Mouse (Mus musculus): Measurements from ENCODE around the gene Gpr160. TPM values are rescaled to one million over a fixed set of nuclear protein-coding genes. Genes with fewer than 3 reads are reported as not detected.
A peak's percentile ranks its signal among the peaks of the same experiment; 100 is the strongest.
"Not testable (repeated sequence)": the region's sequence is repeated elsewhere in the genome, so short reads cannot be mapped to it uniquely, and the experiment has no call there.

Gpr160 gene
- polyA plus RNA-seq (2016; fragmentation: Nextera tagmentation; extraction: Ambion mirVana): 2.6 and 2.8 TPM in 2 replicates

- peak; percentile 68 for ATAC-seq (ENCODE audit: low FRiP score, low read depth)
- Histone ChIP-seq H3K4me3 (peak within 1 kb of the TSS; percentile 61), H3K27ac (replicated peaks) (no peak within 1 kb of the TSS), H3K36me3 (no peaks in the 10 kb centered on the region), H3K9me3 (no peaks in the 10 kb centered on the region), H3K27me3 (peaks cover 31% of the 10 kb centered on the region), H3K4me2 (replicated peaks) (peak within 1 kb of the TSS; percentile 98), H3K9ac (replicated peaks) (peak within 1 kb of the TSS; percentile 62), H3K4me1 (peaks cover 7% of the 10 kb centered on the region)
- under 1% methylated on average over 74 of the region's 75 CpGs for WGBS
These were observed at the start of gene Gpr160 for GRCm38 (mm10) chr3:30855604-30856458. Gene Gpr160, plus strand, starts transcription at chr3:30855950.

- Histone ChIP-seq H3K4me2 (replicated peaks) (no peak overlapping the region), H3K9ac (replicated peaks) (no peak overlapping the region), H3K9me3 (no peaks in the 10 kb centered on the region), H3K4me1 (no peaks in the 10 kb centered on the region), H3K27me3 (no peaks in the 10 kb centered on the region), H3K36me3 (peaks cover 44% of the 10 kb centered on the region), H3K4me3 (no peak overlapping the region), H3K27ac (replicated peaks) (no peak overlapping the region)
- no peak for ATAC-seq (ENCODE audit: low FRiP score, low read depth)
- WGBS: 74% methylated on average over 3 of the region's 3 CpGs
These were observed 42.9 kb upstream of the Gpr160 start for GRCm38 (mm10) chr3:30812881-30813280.

GRCm38 (mm10) chr3:30818630-30819125 lies 37.1 kb upstream of the Gpr160 start:
- Histone ChIP-seq H3K4me2 (replicated peaks) (no peak overlapping the region), H3K27me3 (no peaks in the 10 kb centered on the region), H3K27ac (replicated peaks) (no peak overlapping the region), H3K4me3 (no peak overlapping the region), H3K4me1 (no peaks in the 10 kb centered on the region), H3K36me3 (peaks cover 56% of the 10 kb centered on the region), H3K9me3 (no peaks in the 10 kb centered on the region), H3K9ac (replicated peaks) (no peak overlapping the region)
- no peak for ATAC-seq (ENCODE audit: low FRiP score, low read depth)
- 96% methylated on average over 16 of the region's 16 CpGs for WGBS

DNA sequence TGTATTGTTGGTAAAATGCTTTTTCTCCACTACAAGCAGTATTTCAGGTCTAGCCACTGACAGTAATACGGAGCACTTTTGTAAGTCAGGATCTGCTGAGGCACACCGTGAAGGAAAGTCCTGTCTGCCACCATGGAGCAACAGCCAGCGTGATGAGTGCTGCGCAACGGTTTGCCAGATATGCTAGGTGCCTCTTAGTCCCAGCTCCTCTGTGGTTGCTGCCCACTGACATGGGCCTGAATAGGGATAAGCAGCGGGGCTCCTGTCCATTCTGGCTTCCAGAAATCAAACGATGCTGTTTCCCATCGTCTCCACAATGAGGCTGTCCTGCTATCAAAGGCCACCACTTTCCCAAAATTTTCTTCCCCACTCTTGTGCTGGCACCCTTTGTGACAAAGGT lies 33.6 kb upstream of the Gpr160 start:
- Histone ChIP-seq H3K4me1 (no peaks in the 10 kb centered on the region), H3K27ac (replicated peaks) (no peak overlapping the region), H3K4me3 (no peak overlapping the region), H3K9ac (replicated peaks) (no peak overlapping the region), H3K4me2 (replicated peaks) (no peak overlapping the region), H3K9me3 (no peaks in the 10 kb centered on the region), H3K36me3 (peaks cover 43% of the 10 kb centered on the region), H3K27me3 (no peaks in the 10 kb centered on the region)
- 92% methylated on average over 8 of the region's 8 CpGs for whole genome bisulfite sequencing
- no peak for ATAC-seq (ENCODE audit: low FRiP score, low read depth)

DNA sequence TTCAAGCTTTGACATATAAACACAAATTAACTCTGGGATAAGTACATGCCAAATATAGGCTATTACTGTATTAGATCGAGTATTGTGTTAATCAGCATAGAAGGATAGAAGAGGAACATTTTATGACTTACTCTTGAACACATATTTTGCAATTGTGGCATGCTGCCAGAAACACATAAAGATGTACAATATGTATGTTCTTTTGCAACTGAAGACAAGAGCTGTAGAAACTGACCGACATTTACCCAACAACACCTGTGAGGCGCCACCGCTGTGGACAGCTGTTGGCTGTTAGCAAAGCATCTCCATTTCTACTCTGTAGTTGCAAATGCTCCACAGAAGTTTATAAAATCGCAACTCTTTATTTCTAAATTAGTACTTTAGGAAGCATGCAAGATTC lies 29.7 kb upstream of the Gpr160 start:
- 95% methylated on average over 5 of the region's 5 CpGs for WGBS
- Histone ChIP-seq H3K9me3 (no peaks in the 10 kb centered on the region), H3K4me1 (no peaks in the 10 kb centered on the region), H3K4me2 (replicated peaks) (no peak overlapping the region), H3K27me3 (no peaks in the 10 kb centered on the region), H3K9ac (replicated peaks) (no peak overlapping the region), H3K27ac (replicated peaks) (no peak overlapping the region), H3K4me3 (no peak overlapping the region), H3K36me3 (peaks cover 12% of the 10 kb centered on the region)
- no peak for ATAC-seq (ENCODE audit: low FRiP score, low read depth)

DNA sequence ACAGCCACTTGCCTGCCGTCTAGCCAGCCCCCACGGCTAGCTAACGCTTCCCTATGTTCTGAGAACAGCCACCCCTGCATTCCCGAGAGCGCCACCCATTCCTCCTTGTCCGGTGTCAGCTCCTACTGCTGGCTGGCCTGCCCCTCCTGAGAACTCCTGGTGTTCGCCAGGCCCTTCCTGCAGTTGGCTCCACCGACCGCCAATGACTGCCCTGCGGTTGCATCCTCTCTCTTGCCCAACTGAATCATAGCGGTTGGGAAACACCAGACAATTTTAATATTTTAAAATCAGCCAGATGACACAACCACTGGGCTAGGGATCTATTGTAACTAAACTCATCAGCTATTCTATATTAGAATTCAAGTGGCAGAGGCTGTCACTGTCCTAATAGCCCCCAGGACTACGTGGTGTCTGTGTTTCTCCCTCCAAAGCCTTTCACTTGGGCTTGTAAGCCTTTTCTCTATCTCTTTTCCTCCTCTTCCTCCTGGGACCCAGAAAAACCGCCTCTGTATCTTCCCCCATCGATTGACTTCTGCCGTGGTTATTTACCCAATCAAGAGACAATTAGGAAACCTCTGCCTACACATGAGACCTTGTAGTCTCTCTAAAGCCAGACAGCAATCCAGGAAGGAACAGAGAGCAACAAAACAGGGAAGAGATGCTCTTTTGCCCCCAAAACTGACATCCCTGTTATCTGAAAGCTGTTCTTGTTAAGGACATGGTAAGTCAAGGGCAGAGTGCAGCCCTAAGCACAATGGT lies 23.7 kb upstream of the Gpr160 start:
- H3K36me3 ChIP-seq: no peaks in the 10 kb centered on the region
- 78% methylated on average over 15 of the region's 15 CpGs for WGBS
- H3K4me1 ChIP-seq: no peaks in the 10 kb centered on the region
- no peaks in the 10 kb centered on the region for H3K27me3 ChIP-seq
- H3K4me2 ChIP-seq (replicated peaks): no peak overlapping the region
- H3K4me3 ChIP-seq: no peak overlapping the region
- no peak for ATAC-seq (ENCODE audit: low FRiP score, low read depth)
- H3K9ac ChIP-seq (replicated peaks): no peak overlapping the region
- H3K27ac ChIP-seq (replicated peaks): no peak overlapping the region
- H3K9me3 ChIP-seq: no peaks in the 10 kb centered on the region

DNA sequence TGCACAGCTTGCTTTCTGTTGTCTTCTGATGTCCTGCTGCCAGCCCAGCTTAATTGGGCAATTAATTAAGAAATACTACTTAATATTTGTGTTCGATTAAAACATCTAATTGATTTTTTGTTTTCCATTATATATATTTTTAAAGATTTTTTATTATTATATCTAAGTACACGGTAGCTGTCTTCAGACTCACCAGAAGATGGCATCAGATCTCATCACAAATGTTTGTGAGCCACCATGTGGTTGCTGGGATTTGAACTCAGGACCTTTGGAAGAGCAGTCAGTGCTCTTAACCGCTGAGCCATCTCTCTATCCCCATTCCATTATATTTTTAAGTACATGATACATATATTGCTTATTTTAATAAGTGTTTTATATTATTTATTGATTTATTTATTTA lies 22.5 kb upstream of the Gpr160 start:
- Histone ChIP-seq H3K4me3 (no peak overlapping the region), H3K4me2 (replicated peaks) (no peak overlapping the region), H3K27ac (replicated peaks) (no peak overlapping the region), H3K27me3 (no peaks in the 10 kb centered on the region), H3K4me1 (no peaks in the 10 kb centered on the region), H3K9ac (replicated peaks) (no peak overlapping the region), H3K36me3 (no peaks in the 10 kb centered on the region), H3K9me3 (0 out of 2 replicates have a peak, but pooled peaks cover 3% of the 10 kb centered on the region)
- no peak for ATAC-seq (ENCODE audit: low FRiP score, low read depth)
- 86% methylated on average over 3 of the region's 3 CpGs for WGBS

GRCm38 (mm10) chr3:30845755-30846154 lies 10.0 kb upstream of the Gpr160 start:
- Histone ChIP-seq H3K4me2 (replicated peaks) (no peak overlapping the region), H3K27ac (replicated peaks) (no peak overlapping the region), H3K9me3 (no peaks in the 10 kb centered on the region), H3K4me3 (no peak overlapping the region), H3K36me3 (no peaks in the 10 kb centered on the region), H3K4me1 (no peaks in the 10 kb centered on the region), H3K9ac (replicated peaks) (no peak overlapping the region), H3K27me3 (no peaks in the 10 kb centered on the region)
- peak; percentile 52; the same call in 1 of the 2 replicates for ATAC-seq (ENCODE audit: low FRiP score, low read depth)
- WGBS: 48% methylated on average over 2 of the region's 2 CpGs

- H3K4me2 ChIP-seq (replicated peaks): no peak overlapping the region
- WGBS: 59% methylated on average over 1 of the region's 1 CpGs
These were observed 8.3 kb upstream of the Gpr160 start for GRCm38 (mm10) chr3:30847413-30847812.

DNA sequence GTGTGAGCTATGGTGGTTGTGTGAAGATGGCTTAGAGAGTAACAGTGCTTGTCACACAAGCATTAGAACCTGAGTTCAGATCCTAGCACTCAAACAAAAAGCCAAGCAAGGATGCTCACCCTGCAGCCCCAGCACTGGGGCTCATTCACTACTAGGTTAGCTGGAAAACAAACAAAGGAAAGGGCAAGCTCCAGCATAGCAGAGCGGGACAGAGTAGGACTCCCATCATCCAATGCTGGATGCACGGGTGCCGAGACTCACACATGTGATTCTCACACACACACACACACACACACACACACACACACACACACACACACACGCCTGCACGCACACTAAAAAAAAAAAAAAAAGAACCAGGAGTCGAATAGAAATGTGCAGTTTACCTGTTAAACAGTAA lies 4.3 kb upstream of the Gpr160 start:
- no peak overlapping the region for H3K9ac ChIP-seq (replicated peaks)
- WGBS: 79% methylated on average over 5 of the region's 6 CpGs
- H3K4me1 ChIP-seq: peaks cover 7% of the 10 kb centered on the region
- no peak for ATAC-seq (ENCODE audit: low FRiP score, low read depth)
- no peaks in the 10 kb centered on the region for H3K36me3 ChIP-seq
- H3K9me3 ChIP-seq: no peaks in the 10 kb centered on the region
- H3K27ac ChIP-seq (replicated peaks): no peak overlapping the region
- H3K27me3 ChIP-seq: peaks cover 27% of the 10 kb centered on the region
- no peak overlapping the region for H3K4me2 ChIP-seq (replicated peaks)
- no peak overlapping the region for H3K4me3 ChIP-seq

More at GRCm38 (mm10) chr3:30847413-30847812, 8.3 kb upstream of the Gpr160 start:
- no peak overlapping the region for H3K27ac ChIP-seq (replicated peaks)
- ATAC-seq (ENCODE audit: low FRiP score, low read depth): no peak
- no peaks in the 10 kb centered on the region for H3K9me3 ChIP-seq
- no peaks in the 10 kb centered on the region for H3K27me3 ChIP-seq
- H3K36me3 ChIP-seq: no peaks in the 10 kb centered on the region
- no peaks in the 10 kb centered on the region for H3K4me1 ChIP-seq
- H3K4me3 ChIP-seq: no peak overlapping the region
- H3K9ac ChIP-seq (replicated peaks): no peak overlapping the region

- H3K36me3 ChIP-seq: no peaks in the 10 kb centered on the region
- H3K9ac ChIP-seq (replicated peaks): no peak overlapping the region
- peaks cover 31% of the 10 kb centered on the region for H3K27me3 ChIP-seq
- no peak overlapping the region for H3K4me3 ChIP-seq
- no peaks in the 10 kb centered on the region for H3K9me3 ChIP-seq
- WGBS: 90% methylated on average over 5 of the region's 5 CpGs
- ATAC-seq (ENCODE audit: low FRiP score, low read depth): no peak
- no peak overlapping the region for H3K4me2 ChIP-seq (replicated peaks)
- H3K4me1 ChIP-seq: peaks cover 7% of the 10 kb centered on the region
- no peak overlapping the region for H3K27ac ChIP-seq (replicated peaks)
These were observed 2.2 kb upstream of the Gpr160 start for GRCm38 (mm10) chr3:30853596-30853995.

- not testable (repeated sequence) for H3K4me2 ChIP-seq (replicated peaks); H3K4me1 ChIP-seq; H3K9ac ChIP-seq (replicated peaks); ATAC-seq (ENCODE audit: low FRiP score, low read depth); H3K4me3 ChIP-seq; H3K9me3 ChIP-seq; H3K36me3 ChIP-seq; H3K27ac ChIP-seq (replicated peaks)
- peaks cover 23% of the 10 kb centered on the region for H3K27me3 ChIP-seq
- 92% methylated on average over 8 of the region's 8 CpGs for WGBS
These were observed 3.8 kb downstream of the Gpr160 start for GRCm38 (mm10) chr3:30859599-30859998.

Data from midbrain, embryonic 12.5 days (tissue).